25 mouse cellular contexts compared by ENCODE assay signal in genomic region chr2:20352796-20353195, GRCm38 (mm10).
"Had no signal": no experiment of that assay in that cellular context is flagged by ENCODE, and none has a peak within 500 bp of the region (broad histone marks: within the 10 kb centered on the region; RNA-seq: fewer than 3 reads in every experiment).

No protein-coding gene starts in this region.

- DNase-seq: gastrocnemius, adult 2 months; gastrocnemius, postnatal 10 days; gastrocnemius, postnatal 25 days; heart, adult 18-20 months; heart, postnatal 10 days; heart, postnatal 4 days; kidney, adult 18-20 months; kidney, postnatal 14 days; kidney, postnatal 4 days; liver; liver, embryonic 13.5 days had no signal

- H3K27me3 ChIP-seq: heart, embryonic 12.5 days; hindbrain, embryonic 12.5 days; intestine, embryonic 15.5 days; limb, embryonic 12.5 days; liver, embryonic 13.5 days had no signal

- H3K4me1 ChIP-seq: heart, embryonic 10.5 days; heart, embryonic 12.5 days; hindbrain, embryonic 12.5 days; intestine, embryonic 15.5 days; limb, embryonic 12.5 days; liver, embryonic 13.5 days had no signal

- H3K36me3 ChIP-seq: heart, embryonic 10.5 days; heart, embryonic 12.5 days; hindbrain, embryonic 10.5 days; hindbrain, embryonic 12.5 days; intestine, embryonic 15.5 days; limb, embryonic 10.5 days; limb, embryonic 12.5 days; liver, embryonic 13.5 days had no signal

- H3K4me3 ChIP-seq: gastrocnemius, adult 2 months; heart, embryonic 10.5 days; heart, embryonic 12.5 days; hindbrain, embryonic 10.5 days; hindbrain, embryonic 12.5 days; intestine, embryonic 15.5 days; layer of hippocampus, adult 2 months; left cerebral cortex, adult 2 months; limb, embryonic 10.5 days; limb, embryonic 12.5 days; liver, embryonic 13.5 days had no signal

- H3K27ac ChIP-seq: gastrocnemius, adult 2 months; heart, embryonic 10.5 days; hindbrain, embryonic 10.5 days; hindbrain, embryonic 12.5 days; hindbrain, embryonic 14.5 days; intestine, embryonic 15.5 days; kidney, postnatal 0 days; layer of hippocampus, adult 2 months; left cerebral cortex, adult 2 months; limb, embryonic 10.5 days; limb, embryonic 12.5 days; liver, embryonic 13.5 days had no signal

- ATAC-seq: hindbrain, embryonic 16.5 days; inflammation-experienced regulatory T-cells, adult 6 months; intestine, embryonic 15.5 days; intestine, postnatal 0 days had no signal
